Mouse (Mus musculus) frontal cortex, adult (tissue): ENCODE results near the gene Obp2b.
"Not testable (repeated sequence)": the region's sequence is repeated elsewhere in the genome, so short reads cannot be mapped to it uniquely, and the experiment has no call there.

Experiments used
- ATAC-seq: cut with Nextera tagmentation; 2 replicates; pipeline ENCODE4 v1.9.2; 2017; ENCODE audit warnings: mild to moderate bottlenecking, moderate library complexity, mixed read lengths; ENCODE audit not compliant: low TSS enrichment

Gene Obp2b

GRCm38 (mm10) chr2:25736709-25737108, at the start of gene Obp2b:
TSS of gene Obp2b (plus strand) at chr2:25737009.
- not testable (repeated sequence) for ATAC-seq

DNA sequence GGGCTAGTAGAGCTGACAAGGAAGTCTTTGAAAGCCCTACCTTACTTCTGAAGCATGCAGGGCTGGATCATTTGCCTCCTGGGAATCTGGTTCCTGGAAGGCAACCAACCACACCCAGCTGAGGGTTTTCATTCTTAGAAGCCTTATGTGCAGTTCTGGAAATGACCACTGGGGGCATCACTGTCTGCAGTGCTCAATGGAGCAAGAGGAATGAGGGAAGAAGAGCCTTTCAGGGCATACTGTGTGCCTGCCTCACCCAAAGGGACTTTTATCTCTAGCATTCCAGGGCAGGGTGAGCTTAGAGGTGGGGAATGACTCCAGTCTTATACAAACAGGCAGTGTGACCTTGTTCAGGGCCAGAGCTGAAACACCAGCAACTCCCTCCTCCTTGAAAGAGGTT, 42.2 kb upstream of the Obp2b start:
- ATAC-seq = no peak; the same call in 1 of the 2 replicates

DNA sequence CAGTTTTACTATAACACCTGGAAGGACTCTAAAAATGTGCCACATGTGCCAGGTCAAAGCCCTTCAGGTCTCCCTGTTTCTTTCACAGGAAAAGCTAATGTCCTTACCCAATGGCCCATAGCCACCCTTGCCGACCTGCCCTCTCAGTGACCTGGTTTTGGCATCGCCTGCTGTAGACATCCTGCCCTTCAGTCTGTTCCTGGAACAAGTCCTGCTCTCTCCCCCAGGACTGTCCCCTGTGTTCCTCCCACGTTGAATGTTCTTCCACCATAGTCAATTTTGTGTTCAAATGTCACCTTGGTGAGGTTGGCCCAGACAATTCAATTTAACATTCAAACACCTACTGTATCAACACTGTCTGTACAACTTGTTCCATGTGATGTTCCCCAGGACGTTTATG, 39.9 kb upstream of the Obp2b start:
- ATAC-seq = no peak

DNA sequence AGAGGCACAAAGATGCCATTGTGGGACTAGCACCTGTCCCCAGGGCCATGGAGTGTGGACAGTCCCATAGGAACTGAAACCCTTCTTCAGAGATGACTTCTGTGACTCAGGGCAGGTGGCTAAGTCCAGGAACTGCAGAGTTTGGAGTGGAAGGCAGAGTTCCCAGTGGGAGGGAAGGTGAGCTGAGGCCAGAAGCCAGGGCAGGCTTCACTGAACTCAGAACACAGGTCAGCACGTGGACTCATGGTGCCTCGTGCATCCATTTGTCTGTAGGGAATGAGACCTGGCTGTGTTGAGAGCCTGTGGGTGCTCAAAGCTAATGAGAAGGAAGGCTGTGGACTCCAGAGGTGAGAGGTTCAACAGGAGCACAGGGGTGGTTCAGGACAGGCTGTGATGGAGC, 38.1 kb upstream of the Obp2b start:
- no peak for ATAC-seq

- ATAC-seq = not testable (repeated sequence)
These were observed 37.1 kb upstream of the Obp2b start, which contains the start of gene Obp2a for GRCm38 (mm10) chr2:25699743-25700142. TSS of gene Obp2a (plus strand) at chr2:25700043.

DNA sequence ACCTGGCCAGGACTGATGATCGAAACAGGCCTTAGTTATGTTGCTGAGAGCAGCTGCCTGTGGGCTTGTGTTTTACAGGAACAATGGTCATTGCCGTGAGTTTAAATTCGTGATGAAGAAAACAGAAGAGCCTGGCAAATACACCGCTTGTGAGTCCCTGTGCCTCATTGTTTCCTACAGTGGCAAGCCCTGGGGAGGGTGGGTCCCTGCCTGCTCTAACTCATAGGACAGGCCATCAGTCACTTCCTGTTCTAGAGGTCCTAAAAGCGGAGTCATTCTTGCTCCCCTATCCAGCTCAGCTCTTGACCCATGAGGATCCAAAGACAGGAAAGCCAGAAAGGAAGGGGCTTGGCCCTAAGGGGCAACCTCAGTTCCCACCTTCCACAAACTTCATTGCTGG, 35.8 kb upstream of the Obp2b start:
- no peak for ATAC-seq

GRCm38 (mm10) chr2:25703706-25704105, 33.1 kb upstream of the Obp2b start:
- no peak for ATAC-seq

DNA sequence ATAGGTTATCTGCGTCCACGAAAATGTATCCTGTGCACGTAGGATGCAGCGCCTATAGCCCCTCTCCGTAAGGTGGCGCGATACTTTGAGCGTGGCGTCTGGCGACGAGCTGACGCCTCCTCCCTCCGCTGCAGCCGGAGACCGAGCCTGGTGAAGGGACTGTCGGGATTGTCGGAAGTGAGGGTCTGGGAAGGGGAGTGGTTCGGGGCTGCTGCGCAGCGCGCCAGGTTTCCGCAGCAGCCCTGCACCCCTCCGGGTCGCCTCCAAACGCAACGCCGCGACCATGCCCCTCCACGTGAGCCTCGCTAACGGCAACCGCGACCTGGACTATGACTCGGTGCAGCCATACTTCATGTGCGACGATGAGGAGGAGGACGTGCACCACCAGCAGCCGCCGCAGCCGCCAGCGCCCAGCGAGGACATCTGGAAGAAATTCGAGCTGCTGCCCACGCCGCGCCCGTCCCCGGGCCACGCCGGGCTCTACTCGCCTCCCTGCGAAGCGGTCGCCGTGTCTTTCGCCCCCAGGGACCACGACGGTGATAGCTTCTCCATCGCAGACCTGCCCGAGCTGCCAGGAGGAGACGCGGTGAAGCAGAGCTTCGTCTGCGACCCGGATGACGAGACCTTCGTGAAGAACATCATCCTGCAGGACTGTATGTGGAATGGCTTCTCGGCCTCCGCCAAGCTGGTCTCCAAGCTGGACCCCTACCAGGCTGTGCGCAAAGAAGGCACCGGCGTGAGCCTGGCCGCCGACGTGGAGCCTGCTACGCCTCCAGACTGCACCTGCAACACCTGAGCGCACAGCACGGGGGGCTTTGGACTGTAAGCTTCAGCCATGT, 29.9 kb upstream of the Obp2b start, which contains the start of gene Bmyc:
Bmyc (plus strand) TSS at position 97 of the 839 bp plus-strand sequence.
- peak; percentile 96 for ATAC-seq

DNA sequence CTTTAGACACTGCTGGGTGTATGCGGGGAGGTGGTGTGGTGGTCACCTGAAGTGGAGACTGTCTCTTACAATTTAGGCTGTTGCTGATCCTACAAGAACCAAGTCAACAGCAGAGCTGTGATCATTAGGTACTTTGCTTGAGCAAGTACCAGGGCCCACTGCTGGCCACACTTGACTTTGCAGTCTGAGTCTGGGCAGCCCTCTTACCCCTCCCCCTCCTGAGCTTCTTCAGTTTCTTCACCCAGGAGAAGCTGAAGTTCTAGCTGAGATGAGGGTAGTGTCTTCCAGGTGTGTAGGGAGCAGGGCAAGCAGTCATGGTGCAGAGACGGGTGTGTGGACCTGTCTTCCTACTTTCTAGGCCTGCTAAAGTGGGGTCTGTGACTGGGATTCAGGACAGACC, 28.7 kb upstream of the Obp2b start:
- no peak for ATAC-seq

DNA sequence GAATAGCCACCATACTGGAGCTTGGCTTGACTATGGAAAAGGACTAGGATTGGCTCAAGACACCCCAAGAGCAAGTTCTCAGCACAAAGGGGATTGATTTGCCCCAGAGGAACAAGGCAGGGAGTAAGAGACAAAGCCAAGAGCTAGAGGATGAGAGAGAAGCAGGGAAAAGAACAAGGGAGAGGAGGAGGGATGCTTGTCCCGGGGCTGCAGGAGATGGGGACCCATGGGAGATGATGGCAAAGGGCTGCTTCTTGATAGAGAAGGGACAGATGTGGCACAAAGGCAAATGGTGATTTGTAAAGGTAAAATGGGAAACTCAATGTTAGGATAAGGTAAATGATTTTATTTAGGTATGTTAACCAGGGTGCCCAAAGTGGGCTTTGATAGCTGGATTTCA, 27.8 kb upstream of the Obp2b start:
- ATAC-seq = not testable (repeated sequence)

- not testable (repeated sequence) for ATAC-seq
These were observed 27.0 kb upstream of the Obp2b start for GRCm38 (mm10) chr2:25709791-25710190.

DNA sequence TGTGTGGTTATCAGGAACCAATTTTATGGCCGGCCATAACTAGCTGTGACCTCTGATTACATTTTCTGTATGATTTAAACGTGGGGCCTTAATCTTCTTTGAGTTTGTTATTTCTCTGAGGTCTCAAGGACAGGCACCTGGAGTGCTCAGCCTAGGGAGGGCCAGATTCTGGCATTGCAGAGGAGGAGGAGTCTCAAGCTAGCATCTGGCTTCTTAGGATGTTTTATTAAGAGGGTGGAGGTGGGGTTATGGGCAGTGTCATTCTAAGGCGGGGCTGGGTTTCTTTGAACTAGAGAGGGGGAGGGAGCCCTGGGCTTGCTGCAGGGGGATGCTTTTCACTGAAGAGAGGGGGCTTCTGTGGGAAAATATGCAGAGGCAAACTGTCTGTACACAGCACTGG, 25.2 kb upstream of the Obp2b start:
- ATAC-seq = not testable (repeated sequence)

DNA sequence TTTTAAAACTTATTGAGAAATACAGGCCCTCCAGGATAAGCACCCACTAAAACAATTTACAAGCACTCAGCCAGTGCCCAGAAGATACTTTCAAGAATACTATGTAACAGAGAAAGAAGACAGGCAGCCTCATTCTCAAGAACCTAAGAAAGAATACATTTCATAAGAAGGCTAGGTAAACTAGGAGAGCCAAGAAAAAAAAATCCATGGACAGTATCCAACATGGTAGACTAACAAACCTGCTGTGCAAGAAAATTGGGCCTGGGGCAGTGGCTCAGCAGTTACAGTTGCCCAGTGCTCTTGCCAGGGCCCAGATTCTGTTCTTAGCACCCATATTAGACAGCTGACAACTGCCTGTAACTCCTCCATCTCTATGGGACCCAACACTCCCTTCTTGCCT, 19.6 kb upstream of the Obp2b start:
- no peak for ATAC-seq

DNA sequence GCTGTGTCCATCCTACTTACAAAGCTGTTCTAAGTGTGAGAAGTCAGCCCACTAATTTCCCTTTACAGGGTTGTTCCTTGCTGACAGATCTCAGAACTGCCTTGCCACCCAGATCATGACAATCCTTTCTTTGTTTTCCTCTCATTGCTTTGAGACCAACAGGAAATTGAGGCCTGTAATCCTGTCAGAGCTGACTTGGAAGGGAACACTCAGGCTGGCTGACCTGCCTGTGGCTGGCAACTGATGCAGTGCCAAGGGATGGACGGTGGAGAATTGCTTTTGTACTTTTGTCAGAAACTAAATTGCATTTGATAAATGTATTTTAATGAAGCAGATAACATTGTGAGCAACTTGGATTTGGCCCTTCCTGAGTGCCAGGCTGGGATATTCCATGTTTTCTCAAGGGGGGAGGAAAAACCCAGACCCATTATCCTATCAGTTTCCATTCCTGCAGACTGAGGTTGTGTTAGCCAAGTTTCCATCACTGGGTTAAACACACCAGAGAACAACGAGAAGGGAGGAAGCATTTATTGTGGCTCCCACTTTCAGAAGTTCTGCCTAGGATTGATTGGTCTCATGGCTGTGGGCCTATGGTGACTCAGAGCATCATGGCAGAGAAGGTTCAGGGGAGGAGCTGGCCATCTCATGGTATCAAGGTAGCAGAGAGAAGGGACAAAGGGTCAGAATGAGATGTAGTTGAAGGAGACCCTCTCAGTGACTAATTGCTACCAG, 3.4 kb upstream of the Obp2b start:
- no peak for ATAC-seq

GRCm38 (mm10) chr2:25741671-25742070, 4.9 kb downstream of the Obp2b start:
- no peak for ATAC-seq

DNA sequence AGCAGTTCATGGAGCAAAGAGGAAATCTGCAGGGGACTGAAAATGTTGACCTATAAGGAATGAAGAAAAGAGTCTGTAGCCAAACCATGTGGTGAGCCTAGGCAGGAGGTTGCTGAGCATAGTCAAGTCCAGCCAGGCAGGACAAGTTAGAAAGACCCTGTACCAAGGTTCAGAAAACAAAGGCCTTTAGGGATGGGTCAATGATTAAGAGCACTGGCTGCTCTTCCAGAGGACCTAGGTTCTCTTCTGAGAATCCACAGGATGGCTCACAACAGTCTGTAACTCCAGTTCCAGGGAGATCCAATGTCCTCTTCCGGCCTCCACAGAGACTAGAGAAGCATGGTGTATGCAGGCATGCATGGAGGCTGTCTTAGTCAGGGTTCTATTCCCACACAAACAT, 17.4 kb downstream of the Obp2b start:
- ATAC-seq = no peak

DNA sequence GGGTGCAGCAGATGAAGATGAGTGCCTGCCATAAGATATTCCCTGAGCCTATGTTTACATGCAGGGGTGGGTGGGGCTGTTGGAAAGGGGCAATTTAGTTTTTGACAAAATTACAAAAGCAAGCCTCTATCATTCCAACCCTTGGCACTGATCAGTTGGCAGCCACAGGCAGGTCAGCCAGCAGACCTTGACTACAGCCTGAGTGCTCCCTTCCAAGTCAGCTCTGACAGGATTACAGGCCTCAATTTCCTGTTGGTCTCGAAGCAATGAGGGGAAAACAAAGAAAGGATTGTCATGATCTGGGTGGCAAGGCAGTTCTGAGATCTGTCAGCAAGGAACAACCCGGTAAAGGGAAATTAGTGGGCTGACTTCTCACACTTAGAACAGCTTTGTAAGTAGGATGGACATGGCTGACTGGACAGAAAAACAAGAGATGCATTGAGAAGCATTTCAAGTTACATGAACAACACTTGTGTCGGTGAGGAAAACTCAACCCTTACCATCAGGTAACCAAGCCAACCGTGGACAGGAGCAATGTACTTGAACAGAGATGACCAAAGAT, 21.3 kb downstream of the Obp2b start:
- no peak for ATAC-seq

DNA sequence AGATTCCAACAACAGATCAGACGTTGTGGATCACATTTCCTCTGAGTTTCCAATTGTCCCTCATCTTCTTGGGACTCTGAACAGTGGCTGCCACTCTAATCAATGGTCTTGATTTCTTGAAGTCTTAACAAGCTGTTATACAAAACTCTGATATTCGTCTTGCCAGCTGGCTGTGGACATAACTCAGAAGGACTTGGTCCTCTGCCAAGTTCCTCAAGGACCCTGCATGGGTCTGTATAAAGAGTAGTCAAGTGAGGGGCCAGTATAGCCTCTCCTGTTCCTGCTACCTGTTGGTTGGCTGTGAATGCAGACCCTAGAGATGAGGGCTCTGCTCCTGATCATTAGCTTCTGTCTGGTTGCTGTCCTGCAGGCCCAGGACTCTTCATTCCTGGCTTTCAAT, 28.5 kb downstream of the Obp2b start, which contains the start of gene Lcn3:
Lcn3 (plus strand) TSS at position 301 of the 400 bp plus-strand sequence.
- no peak for ATAC-seq

DNA sequence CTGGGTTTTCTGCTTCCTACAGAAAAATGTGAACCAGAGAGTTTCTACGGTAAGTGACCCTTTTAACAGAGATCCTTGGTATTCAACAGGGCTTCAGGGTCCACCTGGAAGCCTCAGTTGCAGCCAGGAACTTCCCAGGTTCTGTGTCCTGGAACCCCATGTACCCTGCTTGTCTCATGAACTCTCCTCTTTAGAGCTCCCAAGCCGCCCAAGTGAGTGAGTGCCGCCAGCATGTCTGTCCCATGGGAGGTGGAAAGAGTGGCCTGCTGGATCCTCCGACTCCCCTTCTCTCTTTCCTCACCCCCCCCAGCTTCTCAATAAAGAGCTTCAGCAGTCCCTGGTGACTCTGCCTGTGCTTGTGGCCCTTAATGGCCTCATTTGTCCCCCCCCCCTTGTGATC, 31.0 kb downstream of the Obp2b start:
- no peak for ATAC-seq

GRCm38 (mm10) chr2:25773507-25773906, 36.7 kb downstream of the Obp2b start:
- ATAC-seq = no peak

- ATAC-seq = no peak
These were observed 37.8 kb downstream of the Obp2b start for GRCm38 (mm10) chr2:25774640-25775039.

DNA sequence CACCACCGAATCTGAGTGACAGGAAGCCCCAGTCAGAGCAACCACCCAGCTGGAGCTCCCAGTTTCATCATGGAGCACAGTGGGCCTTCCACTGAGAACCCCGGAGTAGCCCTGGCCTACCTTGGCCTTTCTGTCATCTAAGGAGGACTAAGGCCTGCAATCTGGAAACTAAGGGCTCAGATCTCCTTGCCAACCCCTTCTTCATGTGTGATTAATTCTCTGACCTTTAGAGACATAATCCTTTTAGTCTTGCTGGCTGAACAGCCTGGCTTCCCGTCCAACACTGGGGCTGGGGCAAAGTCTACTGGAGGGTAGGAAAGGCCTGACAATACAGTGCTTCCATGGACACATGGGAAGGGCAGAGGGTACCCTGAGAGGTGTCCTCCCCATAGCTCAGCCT, 39.2 kb downstream of the Obp2b start:
- no peak for ATAC-seq

GRCm38 (mm10) chr2:25776717-25777116, 39.9 kb downstream of the Obp2b start, which contains the start of gene Lcn11:
TSS of gene Lcn11 (plus strand) at chr2:25777017.
- ATAC-seq = no peak
